Mouse (Mus musculus) limb, embryonic 14.5 days (tissue): Measurements from ENCODE around the gene Plscr2. TPM values are rescaled to one million over a fixed set of nuclear protein-coding genes. Genes with fewer than 3 reads are reported as not detected.
A peak's percentile ranks its signal among the peaks of the same experiment; 100 is the strongest.

ENCODE experiments used
- ATAC-seq: fragments of 200-750 bp; cut with Nextera tagmentation; 2 replicates; pipeline ENCODE4 v1.8.0; 2017; ENCODE audit warnings: low read depth, moderate number of reproducible peaks, moderate TSS enrichment; ENCODE audit not compliant: low FRiP score
- DNase-seq: peaks from one replicate; pipeline ENCODE4 v3.0.0-alpha.2; 2015; ENCODE audit warnings: low spot score
- H3K27ac ChIP-seq: fragments of 300-500 bp; sonication (generic); replicated peaks from 2 replicates; pipeline ENCODE4 v1.5.1; 2014; ENCODE audit warnings: low read depth, mild to moderate bottlenecking, low read length, moderate library complexity, mixed read lengths
- H3K27me3 ChIP-seq: fragments of 300-500 bp; sonication (generic); 2 replicates; pipeline ENCODE4 v1.6.1; 2014; ENCODE audit warnings: low read length, mixed read lengths; ENCODE audit not compliant: control insufficient read depth, insufficient read depth
- H3K36me3 ChIP-seq: fragments of 300-500 bp; sonication (generic); 2 replicates; pipeline ENCODE4 v1.6.1; 2014; ENCODE audit warnings: mild to moderate bottlenecking, low read length, moderate library complexity, mixed read lengths; ENCODE audit not compliant: control insufficient read depth, insufficient read depth
- H3K4me1 ChIP-seq: fragments of 300-500 bp; sonication (generic); 2 replicates; pipeline ENCODE4 v1.6.1; 2014; ENCODE audit warnings: antibody characterized with exemption, low read length, mixed read lengths; ENCODE audit not compliant: control insufficient read depth, insufficient read depth
- H3K4me2 ChIP-seq: fragments of 300-500 bp; sonication (generic); replicated peaks from 2 replicates; pipeline ENCODE4 v1.6.1; 2014; ENCODE audit warnings: low read depth, mild to moderate bottlenecking, low read length, moderate library complexity; ENCODE audit not compliant: severe bottlenecking
- H3K4me3 ChIP-seq: fragments of 300-500 bp; sonication (generic); replicated peaks from 2 replicates; pipeline ENCODE4 v1.5.1; 2014; ENCODE audit warnings: low read length
- H3K9ac ChIP-seq: fragments of 300-500 bp; sonication (generic); 2 replicates; pipeline ENCODE4 v1.6.1; 2014; ENCODE audit warnings: mild to moderate bottlenecking, low read depth, low read length, moderate library complexity; ENCODE audit not compliant: severe bottlenecking
- H3K9me3 ChIP-seq: fragments of 300-500 bp; sonication (generic); 2 replicates; pipeline ENCODE4 v1.6.1; 2016; ENCODE audit warnings: low read length; ENCODE audit not compliant: control insufficient read depth
- POLR2A ChIP-seq: fragments of 200-500 bp; IDR thresholded peaks from 2 replicates; pipeline ENCODE4 v1.8.0; 2012; ENCODE audit warnings: inconsistent platforms, mild to moderate bottlenecking, moderate library complexity, borderline replicate concordance; ENCODE audit not compliant: insufficient read depth, insufficient read length; ENCODE audit errors: extremely low read depth
- WGBS: fragments of 180-500 bp; shearing (Covaris S2); extraction: QIAGEN DNeasy Blood & Tissue Kit; methylation state at CpG from one replicate; pipeline ENCODE4 v1.1.7; 2014; 5-methylcytosine and 5-hydroxymethylcytosine counted together
- polyA plus RNA-seq, 2 experiments: library from polyadenylated mRNA; depleted of rRNA in 1 of 2; stranded (reverse) in 1 of 2; unstranded in 1 of 2; fragments of >200 nt; fragmentation: Nextera tagmentation in 1 of 2; extraction: Ambion mirVana in 1 of 2; gene quantifications; 2 replicates each; pipeline versions ENCODE4 v1.2.1 to v1.2.3; 2012 to 2014

Plscr2 gene
- polyA plus RNA-seq, 2 experiments: 0.96 to 1.3 TPM

DNA sequence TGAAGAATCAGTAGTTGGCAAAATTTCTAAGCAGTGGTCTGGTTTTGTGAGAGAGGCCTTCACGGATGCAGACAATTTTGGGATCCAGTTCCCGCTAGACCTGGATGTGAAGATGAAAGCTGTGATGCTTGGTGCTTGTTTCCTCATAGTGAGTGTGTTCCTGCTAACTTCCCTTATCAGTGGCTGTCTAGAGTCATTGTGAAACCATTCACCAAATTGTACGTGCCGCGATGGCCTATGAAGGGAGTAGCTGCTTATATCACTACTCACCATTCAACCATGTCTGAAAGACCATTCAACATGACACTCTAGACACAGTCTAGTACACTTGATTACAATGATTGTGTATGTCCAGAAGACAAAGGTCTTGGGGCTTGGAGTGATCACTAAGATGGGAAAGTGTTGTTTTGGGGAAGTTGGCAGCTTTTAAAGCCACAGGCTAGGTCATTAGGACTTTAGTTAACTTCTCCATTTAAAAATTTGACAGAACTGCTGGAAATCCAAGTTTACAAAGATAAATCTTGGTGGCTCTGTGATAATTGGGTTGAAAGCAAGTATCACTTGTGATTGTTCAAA is 5.5 kb upstream of the Plscr2 start:
- Histone ChIP-seq H3K36me3 (peaks cover 8% of the 10 kb centered on the region; the same call in 1 of the 2 replicates), H3K27me3 (no peaks in the 10 kb centered on the region), H3K4me2 (no peak overlapping the region), H3K4me3 (no peak overlapping the region), H3K27ac (no peak overlapping the region), H3K9ac (no peak overlapping the region), H3K4me1 (no peaks in the 10 kb centered on the region), H3K9me3 (no peaks in the 10 kb centered on the region)
- TF ChIP-seq POLR2A: no peak
- ATAC-seq (no peak), DNase-seq (no peak)
- 96% methylated on average over 5 of the region's 5 CpGs for WGBS

GRCm38 (mm10) chr9:92270927-92271326 is 4.5 kb upstream of the Plscr2 start:
- 29% methylated on average over 4 of the region's 4 CpGs for WGBS
- no peak overlapping the region for H3K4me3 ChIP-seq
- H3K4me1 ChIP-seq: peaks cover 5% of the 10 kb centered on the region
- H3K36me3 ChIP-seq: peaks cover 8% of the 10 kb centered on the region; the same call in 1 of the 2 replicates
- H3K4me2 ChIP-seq: no peak overlapping the region
- no peaks in the 10 kb centered on the region for H3K9me3 ChIP-seq
- H3K27ac ChIP-seq: 0 out of 2 replicates have a peak overlapping the region, but pooled peaks have one; percentile 19
- DNase-seq (peak; percentile 75), ATAC-seq (0 out of 2 replicates have a peak, but pooled peaks have one; percentile 25)
- TF ChIP-seq POLR2A: no peak
- H3K27me3 ChIP-seq: no peaks in the 10 kb centered on the region
- H3K9ac ChIP-seq: no peak overlapping the region

- Histone ChIP-seq H3K4me1 (peaks cover 7% of the 10 kb centered on the region), H3K27ac (no peak overlapping the region), H3K27me3 (no peaks in the 10 kb centered on the region), H3K9me3 (no peaks in the 10 kb centered on the region), H3K36me3 (peaks cover 5% of the 10 kb centered on the region; the same call in 1 of the 2 replicates), H3K4me3 (no peak overlapping the region), H3K4me2 (no peak overlapping the region), H3K9ac (no peak overlapping the region)
- no peak for TF ChIP-seq POLR2A
- no peak for DNase-seq
- no peak for ATAC-seq
- WGBS: 86% methylated on average over 4 of the region's 4 CpGs
Measured at GRCm38 (mm10) chr9:92272650-92273049, 2.8 kb upstream of the Plscr2 start.

DNA sequence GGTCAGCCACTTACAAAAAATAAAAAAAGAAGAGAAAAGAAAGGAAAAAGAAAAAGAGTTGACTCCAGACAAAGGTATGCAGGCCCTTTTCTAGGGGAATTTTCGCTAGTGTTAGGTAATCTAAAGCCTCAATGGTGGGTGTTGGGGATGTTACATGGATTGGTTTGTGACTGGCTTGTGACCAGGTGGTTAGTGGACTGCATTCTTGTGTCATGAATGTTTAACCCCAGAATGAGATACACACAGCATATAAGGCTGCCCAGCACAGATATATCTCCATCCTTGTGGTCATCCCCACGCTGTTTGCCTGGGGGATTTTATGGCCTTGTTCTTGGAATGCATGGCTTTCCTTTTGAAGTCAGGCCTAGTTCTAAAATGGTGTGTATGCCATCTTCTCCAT is 2.1 kb upstream of the Plscr2 start:
- DNase-seq: no peak
- no peaks in the 10 kb centered on the region for H3K9me3 ChIP-seq
- peaks cover 5% of the 10 kb centered on the region; the same call in 1 of the 2 replicates for H3K36me3 ChIP-seq
- no peak overlapping the region for H3K9ac ChIP-seq
- H3K27ac ChIP-seq: no peak overlapping the region
- TF ChIP-seq POLR2A: no peak
- H3K4me3 ChIP-seq: no peak overlapping the region
- no peak for ATAC-seq
- no peak overlapping the region for H3K4me2 ChIP-seq
- H3K27me3 ChIP-seq: no peaks in the 10 kb centered on the region
- WGBS: 73% methylated on average over 2 of the region's 2 CpGs
- H3K4me1 ChIP-seq: peaks cover 7% of the 10 kb centered on the region

DNA sequence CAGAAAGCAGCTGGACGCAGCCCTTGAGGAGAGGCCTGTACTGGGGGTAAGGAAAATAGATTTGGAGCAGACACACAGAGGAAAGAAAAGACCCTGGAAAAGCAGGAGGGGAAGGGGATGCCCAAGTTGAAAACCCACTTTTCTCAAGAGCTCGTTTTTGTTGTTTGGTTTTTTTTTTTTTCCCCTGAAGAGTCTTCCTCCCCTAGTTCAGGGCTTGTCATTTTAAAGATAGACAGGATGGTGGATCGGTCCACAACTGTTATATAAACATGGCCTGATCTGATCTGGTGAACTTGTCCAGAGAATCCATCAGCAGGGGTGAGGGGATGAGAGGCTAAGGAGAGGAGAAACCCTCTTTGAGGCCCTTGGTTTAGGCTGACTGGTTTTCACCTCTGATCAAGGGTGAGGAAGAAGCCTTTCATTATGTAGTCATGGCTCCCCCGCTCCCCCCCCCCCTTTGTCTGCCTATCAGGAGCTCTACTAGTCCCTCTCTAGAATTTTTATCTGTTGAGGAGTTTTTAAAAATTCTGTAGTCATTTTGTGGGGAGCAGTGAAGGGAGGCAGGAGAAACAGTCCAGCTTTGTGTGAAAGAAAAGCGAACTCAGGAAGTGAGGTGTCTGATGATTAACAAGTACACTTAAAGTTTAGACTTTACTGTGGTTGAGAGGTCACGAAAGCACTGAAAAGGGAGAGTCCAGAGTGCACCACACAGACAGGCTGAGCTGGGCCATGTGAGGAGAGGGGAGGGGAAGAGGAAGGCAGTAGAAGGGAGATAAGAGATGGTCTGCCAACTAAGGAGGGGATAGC is 1.2 kb upstream of the Plscr2 start:
- Histone ChIP-seq H3K27ac (no peak overlapping the region), H3K4me3 (no peak overlapping the region), H3K27me3 (no peaks in the 10 kb centered on the region), H3K9me3 (no peaks in the 10 kb centered on the region), H3K4me2 (no peak overlapping the region), H3K9ac (no peak overlapping the region), H3K4me1 (peaks cover 7% of the 10 kb centered on the region), H3K36me3 (no peaks in the 10 kb centered on the region; the same call in 1 of the 2 replicates)
- ATAC-seq: no peak
- no peak for TF ChIP-seq POLR2A
- DNase-seq: no peak
- WGBS: 70% methylated on average over 6 of the region's 6 CpGs
